Mouse (Mus musculus): Measurements from ENCODE around the gene S100a14. TPM values are rescaled to one million over a fixed set of nuclear protein-coding genes. Genes with fewer than 3 reads are reported as not detected.
A peak's percentile ranks its signal among the peaks of the same experiment; 100 is the strongest.

The S100a14 gene
- polyA plus RNA-seq, 1 experiment from 2014 or later = 0.66 TPM

GRCm38 (mm10) chr3:90527291-90527873, 726 bp downstream of the S100a14 start:
- H3K9me3 ChIP-seq (replicated peaks) = no peaks in the 10 kb centered on the region
- 0 out of 2 replicates have a peak, but pooled peaks cover 4% of the 10 kb centered on the region for H3K27me3 ChIP-seq
- no peaks in the 10 kb centered on the region for H3K36me3 ChIP-seq
- no peaks in the 10 kb centered on the region for H3K4me1 ChIP-seq
- H3K9ac ChIP-seq = no peak overlapping the region
- no peak overlapping the region for H3K4me2 ChIP-seq (replicated peaks)
- H3K27ac ChIP-seq = no peak overlapping the region
- 87% methylated on average over 7 of the region's 7 CpGs for WGBS
- no peak overlapping the region for H3K4me3 ChIP-seq
- no peak for ATAC-seq (ENCODE audit: low FRiP score)

- 64% methylated on average over 5 of the region's 5 CpGs for WGBS
- ATAC-seq (ENCODE audit: low FRiP score) = no peak
These were observed 5.1 kb downstream of the S100a14 start for GRCm38 (mm10) chr3:90531713-90532112.

DNA sequence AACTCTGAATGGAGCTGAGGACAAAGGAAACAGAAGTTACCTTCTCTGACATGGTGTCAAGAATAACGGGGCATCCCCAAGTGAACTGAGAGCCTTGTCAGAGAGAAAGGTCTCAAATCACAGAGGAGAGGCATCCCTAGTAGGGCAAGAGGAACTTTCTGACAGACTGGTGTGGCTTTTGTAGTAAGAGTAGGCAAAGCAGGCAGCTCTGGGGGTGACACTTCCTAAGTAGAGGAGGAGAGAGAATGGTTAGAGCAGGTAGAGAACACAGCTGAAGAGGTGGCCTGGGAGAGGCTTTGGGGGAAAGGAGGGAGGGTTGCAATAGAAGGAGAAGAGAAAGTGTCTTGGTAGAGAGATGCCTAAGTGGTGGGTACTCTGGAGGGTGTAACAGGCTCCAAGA, 8.8 kb downstream of the S100a14 start:
- Histone ChIP-seq H3K9ac (no peak overlapping the region), H3K36me3 (no peaks in the 10 kb centered on the region), H3K4me3 (no peak overlapping the region), H3K4me2 (replicated peaks) (no peak overlapping the region), H3K27ac (no peak overlapping the region), H3K9me3 (replicated peaks) (no peaks in the 10 kb centered on the region), H3K4me1 (no peaks in the 10 kb centered on the region), H3K27me3 (no peaks in the 10 kb centered on the region)
- ATAC-seq (ENCODE audit: low FRiP score) = no peak
- WGBS = 80% methylated on average over 1 of the region's 1 CpGs

More at GRCm38 (mm10) chr3:90531713-90532112, 5.1 kb downstream of the S100a14 start:
- Histone ChIP-seq H3K27me3 (0 out of 2 replicates have a peak, but pooled peaks cover 1% of the 10 kb centered on the region), H3K4me3 (no peak overlapping the region), H3K4me2 (replicated peaks) (no peak overlapping the region), H3K36me3 (no peaks in the 10 kb centered on the region), H3K27ac (no peak overlapping the region), H3K9ac (no peak overlapping the region), H3K9me3 (replicated peaks) (no peaks in the 10 kb centered on the region), H3K4me1 (no peaks in the 10 kb centered on the region)

GRCm38 (mm10) chr3:90537141-90537904, 10.7 kb downstream of the S100a14 start, which contains the start of gene S100a16:
Gene S100a16, plus strand, starts transcription at chr3:90537254.
- no peak for ATAC-seq (ENCODE audit: low FRiP score)
- 40% methylated on average over 10 of the region's 10 CpGs for WGBS
- no peak within 1 kb of the TSS for H3K27ac ChIP-seq

GRCm38 (mm10) chr3:90537905-90538296, 11.2 kb downstream of the S100a14 start:
- no peak overlapping the region for H3K4me3 ChIP-seq
- H3K27me3 ChIP-seq = no peaks in the 10 kb centered on the region
- 69% methylated on average over 5 of the region's 5 CpGs for WGBS
- no peak overlapping the region for H3K4me2 ChIP-seq (replicated peaks)
- H3K27ac ChIP-seq = no peak overlapping the region
- H3K4me1 ChIP-seq = peaks cover 16% of the 10 kb centered on the region
- H3K9ac ChIP-seq = no peak overlapping the region
- H3K9me3 ChIP-seq (replicated peaks) = no peaks in the 10 kb centered on the region
- H3K36me3 ChIP-seq = no peaks in the 10 kb centered on the region
- ATAC-seq (ENCODE audit: low FRiP score) = no peak

More at GRCm38 (mm10) chr3:90537141-90537904, 10.7 kb downstream of the S100a14 start, which contains the start of gene S100a16:
- Histone ChIP-seq H3K9me3 (replicated peaks) (no peaks in the 10 kb centered on the region), H3K4me1 (peaks cover 13% of the 10 kb centered on the region), H3K4me3 (no peak within 1 kb of the TSS), H3K4me2 (replicated peaks) (no peak within 1 kb of the TSS), H3K9ac (no peak within 1 kb of the TSS), H3K27me3 (no peaks in the 10 kb centered on the region), H3K36me3 (no peaks in the 10 kb centered on the region)

GRCm38 (mm10) chr3:90540904-90541303, 14.2 kb downstream of the S100a14 start:
- 0 out of 2 replicates have a peak overlapping the region, but pooled peaks have one; percentile 10 for H3K9ac ChIP-seq
- WGBS = 42% methylated on average over 4 of the region's 4 CpGs
- H3K4me3 ChIP-seq = no peak overlapping the region

DNA sequence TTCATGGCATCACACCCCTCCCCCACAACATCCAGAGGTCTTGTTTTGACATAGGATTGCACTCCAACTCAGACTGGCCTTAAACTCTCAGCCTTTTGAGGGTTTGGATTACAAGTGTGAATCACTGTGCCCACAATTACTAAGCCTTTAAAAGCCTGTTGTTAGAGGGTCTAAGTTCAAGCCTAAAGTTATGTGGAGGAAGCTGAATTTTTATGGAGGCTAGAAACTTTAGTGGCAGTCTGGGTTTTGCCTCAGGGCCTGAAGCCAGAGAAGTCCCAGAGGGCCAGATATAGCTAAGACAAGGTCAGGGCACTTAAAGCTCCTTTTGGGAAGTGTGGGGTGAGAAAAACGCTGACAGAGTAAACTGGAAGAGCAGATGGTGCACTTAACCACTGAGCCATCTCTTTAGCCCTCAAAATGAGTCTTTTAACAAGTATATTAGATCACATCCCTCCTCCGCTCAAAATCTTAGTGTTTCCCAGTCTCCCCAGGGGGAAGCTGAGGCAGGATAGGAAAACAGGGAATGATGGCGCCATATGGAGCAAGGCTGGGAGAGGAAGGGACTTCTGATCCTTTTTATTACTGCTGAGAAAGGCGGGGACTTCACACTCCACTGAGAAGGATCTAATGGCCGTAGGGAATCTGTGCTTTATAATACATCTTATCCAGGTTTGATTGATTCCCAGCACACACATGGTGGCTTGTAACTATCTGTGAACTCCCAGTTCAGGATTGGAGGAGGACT, 23.2 kb downstream of the S100a14 start:
- H3K36me3 ChIP-seq = no peaks in the 10 kb centered on the region
- H3K9me3 ChIP-seq (replicated peaks) = no peaks in the 10 kb centered on the region
- ATAC-seq (ENCODE audit: low FRiP score) = no peak
- no peak overlapping the region for H3K27ac ChIP-seq
- no peaks in the 10 kb centered on the region for H3K4me1 ChIP-seq
- no peaks in the 10 kb centered on the region for H3K27me3 ChIP-seq
- WGBS = 68% methylated on average over 5 of the region's 5 CpGs
- H3K9ac ChIP-seq = no peak overlapping the region
- no peak overlapping the region for H3K4me3 ChIP-seq
- H3K4me2 ChIP-seq (replicated peaks) = no peak overlapping the region

More at GRCm38 (mm10) chr3:90540904-90541303, 14.2 kb downstream of the S100a14 start:
- H3K4me1 ChIP-seq = peaks cover 16% of the 10 kb centered on the region
- H3K27ac ChIP-seq = peak overlapping the region; percentile 31; the same call in 1 of the 2 replicates
- 0 out of 2 replicates have a peak overlapping the region, but pooled peaks have one; percentile 16 for H3K4me2 ChIP-seq (replicated peaks)
- H3K36me3 ChIP-seq = no peaks in the 10 kb centered on the region
- H3K27me3 ChIP-seq = no peaks in the 10 kb centered on the region
- ATAC-seq (ENCODE audit: low FRiP score) = peak; percentile 71
- H3K9me3 ChIP-seq (replicated peaks) = no peaks in the 10 kb centered on the region

DNA sequence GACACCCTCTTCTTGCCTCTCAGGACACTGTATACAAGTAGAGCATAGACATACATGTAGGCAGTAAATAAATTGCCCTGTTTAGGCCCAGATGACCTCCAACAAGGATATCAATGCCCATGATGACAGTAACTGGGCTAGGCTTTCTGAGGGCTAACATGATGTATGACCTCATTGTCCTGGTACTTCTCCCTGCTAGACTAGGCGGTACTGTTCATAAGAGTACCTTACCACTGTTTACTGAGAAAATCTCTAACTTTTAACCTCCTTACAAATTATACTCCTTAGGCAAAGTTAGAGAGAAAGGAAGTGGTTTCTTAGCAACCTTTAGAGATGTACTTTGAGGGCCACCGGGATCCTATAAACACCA, 23.8 kb downstream of the S100a14 start:
- Histone ChIP-seq H3K9me3 (replicated peaks) (no peaks in the 10 kb centered on the region), H3K4me1 (no peaks in the 10 kb centered on the region), H3K9ac (no peak overlapping the region), H3K27ac (no peak overlapping the region), H3K27me3 (no peaks in the 10 kb centered on the region), H3K36me3 (no peaks in the 10 kb centered on the region), H3K4me3 (no peak overlapping the region), H3K4me2 (replicated peaks) (no peak overlapping the region)
- ATAC-seq (ENCODE audit: low FRiP score) = no peak
- 87% methylated on average over 2 of the region's 2 CpGs for WGBS

DNA sequence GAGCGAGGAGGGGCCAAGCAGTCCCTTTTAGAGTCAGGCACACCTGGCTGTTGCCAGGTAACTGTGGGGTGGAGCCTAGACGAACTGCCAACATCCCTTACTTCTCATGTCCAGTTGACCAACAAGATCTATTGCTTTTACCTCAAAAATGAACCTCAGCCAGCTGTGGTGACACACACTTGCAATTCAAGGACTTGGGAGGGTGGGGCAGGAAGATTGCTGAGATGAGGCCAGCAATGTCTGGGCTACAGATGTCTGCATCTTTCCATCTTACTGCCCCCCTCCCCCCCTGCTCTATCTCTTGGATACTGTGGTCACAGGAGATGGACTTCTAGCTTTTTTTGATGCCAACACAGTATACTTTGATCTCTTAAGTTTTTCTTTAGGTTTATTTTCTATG, 25.6 kb downstream of the S100a14 start:
- Histone ChIP-seq H3K4me3 (no peak overlapping the region), H3K9ac (no peak overlapping the region), H3K27me3 (no peaks in the 10 kb centered on the region), H3K9me3 (replicated peaks) (no peaks in the 10 kb centered on the region), H3K4me2 (replicated peaks) (no peak overlapping the region), H3K36me3 (no peaks in the 10 kb centered on the region), H3K4me1 (no peaks in the 10 kb centered on the region), H3K27ac (no peak overlapping the region)
- WGBS = 95% methylated on average over 2 of the region's 2 CpGs
- ATAC-seq (ENCODE audit: low FRiP score) = no peak

DNA sequence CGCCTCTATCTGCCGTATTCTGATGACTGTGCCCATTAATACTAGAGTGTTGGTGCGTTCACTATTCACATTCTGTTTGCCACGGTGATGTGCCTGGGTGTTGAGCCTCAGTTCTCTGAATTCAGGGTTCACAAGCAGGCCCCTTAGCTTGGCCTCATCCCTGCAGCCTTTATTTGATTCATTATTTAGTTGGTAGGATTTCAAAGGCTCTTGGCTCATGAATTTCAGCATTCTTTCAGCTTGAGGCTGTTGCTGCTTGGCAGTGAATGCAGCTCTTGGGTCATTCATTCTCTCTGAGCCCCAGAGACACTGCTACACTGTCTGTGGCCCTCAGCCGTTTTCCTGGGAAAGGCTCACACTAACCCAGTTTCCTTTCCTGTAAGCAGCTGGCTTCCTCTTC, 29.3 kb downstream of the S100a14 start:
- no peak overlapping the region for H3K4me2 ChIP-seq (replicated peaks)
- no peak overlapping the region for H3K27ac ChIP-seq
- 50% methylated on average over 5 of the region's 5 CpGs for WGBS
- H3K36me3 ChIP-seq = no peaks in the 10 kb centered on the region
- no peaks in the 10 kb centered on the region for H3K4me1 ChIP-seq
- H3K9ac ChIP-seq = no peak overlapping the region
- H3K4me3 ChIP-seq = no peak overlapping the region
- ATAC-seq (ENCODE audit: low FRiP score) = peak; percentile 73; the same call in 1 of the 2 replicates
- no peaks in the 10 kb centered on the region for H3K27me3 ChIP-seq
- H3K9me3 ChIP-seq (replicated peaks) = no peaks in the 10 kb centered on the region

GRCm38 (mm10) chr3:90560008-90560628, 33.5 kb downstream of the S100a14 start, which contains the start of gene S100a3:
Gene S100a3, plus strand, starts transcription at chr3:90560578.
- Histone ChIP-seq H3K4me2 (replicated peaks) (no peak within 1 kb of the TSS), H3K9me3 (replicated peaks) (no peaks in the 10 kb centered on the region), H3K36me3 (no peaks in the 10 kb centered on the region), H3K4me1 (no peaks in the 10 kb centered on the region), H3K9ac (no peak within 1 kb of the TSS), H3K27ac (no peak within 1 kb of the TSS), H3K27me3 (no peaks in the 10 kb centered on the region), H3K4me3 (no peak within 1 kb of the TSS)
- 78% methylated on average over 6 of the region's 6 CpGs for WGBS
- ATAC-seq (ENCODE audit: low FRiP score) = no peak

- Histone ChIP-seq H3K4me3 (no peak overlapping the region), H3K36me3 (no peaks in the 10 kb centered on the region), H3K4me2 (replicated peaks) (no peak overlapping the region), H3K9me3 (replicated peaks) (no peaks in the 10 kb centered on the region), H3K9ac (no peak overlapping the region), H3K27me3 (no peaks in the 10 kb centered on the region), H3K27ac (no peak overlapping the region), H3K4me1 (no peaks in the 10 kb centered on the region)
- no peak for ATAC-seq (ENCODE audit: low FRiP score)
- 85% methylated on average over 5 of the region's 5 CpGs for WGBS
These were observed 48.0 kb downstream of the S100a14 start for GRCm38 (mm10) chr3:90574691-90575090.

Measured in hindbrain, embryonic 12.5 days (tissue).